Mouse (Mus musculus) liver, embryonic 12.5 days (tissue): Measurements from ENCODE around the gene Slc25a24. TPM values are rescaled to one million over a fixed set of nuclear protein-coding genes. Genes with fewer than 3 reads are reported as not detected.

ENCODE experiments used
- ATAC-seq: fragments of 200-750 bp; cut with Nextera tagmentation; 2 replicates; pipeline ENCODE4 v1.8.0; 2017; ENCODE audit warnings: moderate number of reproducible peaks, mild to moderate bottlenecking, moderate library complexity
- H3K27ac ChIP-seq: fragments of 300-500 bp; sonication (generic); 2 replicates; pipeline ENCODE4 v1.5.1; 2016; ENCODE audit warnings: mild to moderate bottlenecking
- H3K27me3 ChIP-seq: fragments of 300-500 bp; sonication (generic); replicated peaks from 2 replicates; pipeline ENCODE4 v1.6.1; 2016; ENCODE audit warnings: mild to moderate bottlenecking, moderate library complexity
- H3K36me3 ChIP-seq: fragments of 300-500 bp; sonication (generic); 2 replicates; pipeline ENCODE4 v1.6.1; 2016; ENCODE audit warnings: mild to moderate bottlenecking, moderate library complexity
- H3K4me1 ChIP-seq: fragments of 300-500 bp; sonication (generic); 2 replicates; pipeline ENCODE4 v1.6.1; 2016
- H3K4me2 ChIP-seq: fragments of 300-500 bp; sonication (generic); 2 replicates; pipeline ENCODE4 v1.6.1; 2016; ENCODE audit warnings: mild to moderate bottlenecking, moderate library complexity
- H3K4me3 ChIP-seq: fragments of 300-500 bp; sonication (generic); 2 replicates; pipeline ENCODE4 v1.5.1; 2016; ENCODE audit warnings: mild to moderate bottlenecking, moderate library complexity
- H3K9ac ChIP-seq: fragments of 300-500 bp; sonication (generic); 2 replicates; pipeline ENCODE4 v1.6.1; 2016; ENCODE audit warnings: mild to moderate bottlenecking, moderate library complexity
- H3K9me3 ChIP-seq: fragments of 300-500 bp; sonication (generic); replicated peaks from 2 replicates; pipeline ENCODE4 v1.6.1; 2016; ENCODE audit warnings: mild to moderate bottlenecking, moderate library complexity
- WGBS: fragments of 180-500 bp; shearing (Covaris S2); methylation state at CpG from one replicate; pipeline ENCODE4 v1.1.7; 2016; ENCODE audit not compliant: insufficient replicate concordance; 5-methylcytosine and 5-hydroxymethylcytosine counted together
- polyA plus RNA-seq: library from polyadenylated mRNA; unstranded; fragments of >200 nt; fragmentation: Nextera tagmentation; extraction: Ambion mirVana; gene quantifications from 2 replicates; pipeline ENCODE4 v1.2.1, GENCODE M21; 2016

The Slc25a24 gene
- polyA plus RNA-seq, 1 experiment from 2014 or later: 10.1 TPM

GRCm38 (mm10) chr3:109132966-109133365 is 10.0 kb downstream of the Slc25a24 start:
- Histone ChIP-seq H3K36me3 (no peaks in the 10 kb centered on the region), H3K27ac (no peak overlapping the region), H3K4me2 (no peak overlapping the region), H3K27me3 (no peaks in the 10 kb centered on the region), H3K9me3 (no peaks in the 10 kb centered on the region), H3K9ac (no peak overlapping the region), H3K4me3 (no peak overlapping the region), H3K4me1 (no peaks in the 10 kb centered on the region)
- 49% methylated on average over 4 of the region's 4 CpGs for WGBS
- ATAC-seq: no peak

- H3K4me3 ChIP-seq: no peak overlapping the region
- ATAC-seq: no peak
- WGBS: 86% methylated on average over 15 of the region's 15 CpGs
Measured at GRCm38 (mm10) chr3:109134036-109134435, 11.1 kb downstream of the Slc25a24 start.

GRCm38 (mm10) chr3:109135352-109135751 is 12.4 kb downstream of the Slc25a24 start:
- no peak for ATAC-seq
- no peaks in the 10 kb centered on the region for H3K27me3 ChIP-seq
- no peak overlapping the region for H3K4me3 ChIP-seq
- H3K9ac ChIP-seq: no peak overlapping the region
- H3K4me2 ChIP-seq: no peak overlapping the region
- H3K4me1 ChIP-seq: no peaks in the 10 kb centered on the region
- WGBS: 50% methylated on average over 1 of the region's 1 CpGs
- no peaks in the 10 kb centered on the region for H3K36me3 ChIP-seq
- H3K27ac ChIP-seq: no peak overlapping the region
- no peaks in the 10 kb centered on the region for H3K9me3 ChIP-seq

More at GRCm38 (mm10) chr3:109134036-109134435, 11.1 kb downstream of the Slc25a24 start:
- Histone ChIP-seq H3K4me1 (no peaks in the 10 kb centered on the region), H3K4me2 (no peak overlapping the region), H3K9ac (no peak overlapping the region), H3K27ac (no peak overlapping the region), H3K27me3 (no peaks in the 10 kb centered on the region), H3K36me3 (no peaks in the 10 kb centered on the region), H3K9me3 (no peaks in the 10 kb centered on the region)

- no peak overlapping the region for H3K9ac ChIP-seq
- ATAC-seq: no peak
- no peaks in the 10 kb centered on the region for H3K36me3 ChIP-seq
- H3K9me3 ChIP-seq: no peaks in the 10 kb centered on the region
- no peak overlapping the region for H3K4me3 ChIP-seq
- no peaks in the 10 kb centered on the region for H3K27me3 ChIP-seq
- no peak overlapping the region for H3K4me2 ChIP-seq
- H3K4me1 ChIP-seq: no peaks in the 10 kb centered on the region
- WGBS: 57% methylated on average over 4 of the region's 4 CpGs
- H3K27ac ChIP-seq: no peak overlapping the region
Measured at GRCm38 (mm10) chr3:109152561-109152960, 29.6 kb downstream of the Slc25a24 start.

GRCm38 (mm10) chr3:109153410-109153809 is 30.5 kb downstream of the Slc25a24 start:
- H3K9ac ChIP-seq: no peak overlapping the region
- H3K4me2 ChIP-seq: no peak overlapping the region
- 84% methylated on average over 6 of the region's 6 CpGs for WGBS
- H3K27ac ChIP-seq: no peak overlapping the region
- H3K4me3 ChIP-seq: no peak overlapping the region
- no peaks in the 10 kb centered on the region for H3K27me3 ChIP-seq
- no peak for ATAC-seq
- H3K9me3 ChIP-seq: no peaks in the 10 kb centered on the region
- no peaks in the 10 kb centered on the region for H3K36me3 ChIP-seq
- H3K4me1 ChIP-seq: no peaks in the 10 kb centered on the region

- no peak overlapping the region for H3K27ac ChIP-seq
- no peak for ATAC-seq
- no peaks in the 10 kb centered on the region for H3K9me3 ChIP-seq
- 62% methylated on average over 4 of the region's 4 CpGs for WGBS
- H3K4me2 ChIP-seq: no peak overlapping the region
- no peaks in the 10 kb centered on the region for H3K27me3 ChIP-seq
- no peak overlapping the region for H3K9ac ChIP-seq
- H3K4me3 ChIP-seq: no peak overlapping the region
- H3K36me3 ChIP-seq: no peaks in the 10 kb centered on the region
- H3K4me1 ChIP-seq: no peaks in the 10 kb centered on the region
Measured at GRCm38 (mm10) chr3:109155926-109156669, 33.1 kb downstream of the Slc25a24 start.

- ATAC-seq: no peak
- H3K4me1 ChIP-seq: no peaks in the 10 kb centered on the region
- H3K4me3 ChIP-seq: no peak overlapping the region
- H3K27ac ChIP-seq: no peak overlapping the region
- H3K4me2 ChIP-seq: no peak overlapping the region
- WGBS: 90% methylated on average over 3 of the region's 3 CpGs
- no peaks in the 10 kb centered on the region for H3K27me3 ChIP-seq
- H3K9ac ChIP-seq: no peak overlapping the region
- H3K36me3 ChIP-seq: no peaks in the 10 kb centered on the region
- no peaks in the 10 kb centered on the region for H3K9me3 ChIP-seq
Measured at GRCm38 (mm10) chr3:109157481-109157880, 34.5 kb downstream of the Slc25a24 start.

- no peaks in the 10 kb centered on the region for H3K27me3 ChIP-seq
- 68% methylated on average over 2 of the region's 2 CpGs for WGBS
- H3K9ac ChIP-seq: no peak overlapping the region
- H3K4me2 ChIP-seq: no peak overlapping the region
- no peaks in the 10 kb centered on the region for H3K9me3 ChIP-seq
- no peaks in the 10 kb centered on the region; the same call in 1 of the 2 replicates for H3K36me3 ChIP-seq
- ATAC-seq: no peak
- no peak overlapping the region for H3K4me3 ChIP-seq
- no peaks in the 10 kb centered on the region for H3K4me1 ChIP-seq
- no peak overlapping the region for H3K27ac ChIP-seq
Measured at GRCm38 (mm10) chr3:109164088-109164487, 41.1 kb downstream of the Slc25a24 start.

- no peaks in the 10 kb centered on the region for H3K27me3 ChIP-seq
- H3K9me3 ChIP-seq: no peaks in the 10 kb centered on the region
- H3K4me2 ChIP-seq: no peak overlapping the region
- no peak overlapping the region for H3K27ac ChIP-seq
- H3K9ac ChIP-seq: no peak overlapping the region
- H3K4me1 ChIP-seq: no peaks in the 10 kb centered on the region
- H3K36me3 ChIP-seq: no peaks in the 10 kb centered on the region; the same call in 1 of the 2 replicates
- no peak for ATAC-seq
- no peak overlapping the region for H3K4me3 ChIP-seq
- WGBS: 76% methylated on average over 1 of the region's 1 CpGs
Measured at GRCm38 (mm10) chr3:109164644-109165043, 41.7 kb downstream of the Slc25a24 start.

GRCm38 (mm10) chr3:109165214-109165829 is 42.4 kb downstream of the Slc25a24 start:
- ATAC-seq: no peak
- WGBS: 56% methylated on average over 8 of the region's 8 CpGs
- no peaks in the 10 kb centered on the region for H3K4me1 ChIP-seq

GRCm38 (mm10) chr3:109169121-109169520 is 46.2 kb downstream of the Slc25a24 start:
- no peak for ATAC-seq
- WGBS: 32% methylated on average over 2 of the region's 2 CpGs
- Histone ChIP-seq H3K27ac (no peak overlapping the region), H3K27me3 (no peaks in the 10 kb centered on the region), H3K4me1 (no peaks in the 10 kb centered on the region), H3K4me3 (no peak overlapping the region), H3K9ac (no peak overlapping the region), H3K36me3 (no peaks in the 10 kb centered on the region; the same call in 1 of the 2 replicates), H3K4me2 (no peak overlapping the region), H3K9me3 (no peaks in the 10 kb centered on the region)

More at GRCm38 (mm10) chr3:109165214-109165829, 42.4 kb downstream of the Slc25a24 start:
- H3K4me2 ChIP-seq: no peak overlapping the region
- no peaks in the 10 kb centered on the region for H3K27me3 ChIP-seq
- no peaks in the 10 kb centered on the region for H3K9me3 ChIP-seq
- no peak overlapping the region for H3K4me3 ChIP-seq
- no peak overlapping the region for H3K27ac ChIP-seq
- H3K9ac ChIP-seq: no peak overlapping the region
- no peaks in the 10 kb centered on the region; the same call in 1 of the 2 replicates for H3K36me3 ChIP-seq

- 23% methylated on average over 15 of the region's 15 CpGs for WGBS
Measured at GRCm38 (mm10) chr3:109171070-109171778, 48.3 kb downstream of the Slc25a24 start.

More at GRCm38 (mm10) chr3:109171070-109171778, 48.3 kb downstream of the Slc25a24 start:
- Histone ChIP-seq H3K27me3 (no peaks in the 10 kb centered on the region), H3K9me3 (no peaks in the 10 kb centered on the region), H3K27ac (no peak overlapping the region), H3K4me3 (no peak overlapping the region), H3K4me2 (no peak overlapping the region), H3K4me1 (no peaks in the 10 kb centered on the region), H3K9ac (no peak overlapping the region), H3K36me3 (no peaks in the 10 kb centered on the region)
- ATAC-seq: no peak
